Mouse (Mus musculus) hindbrain, embryonic 13.5 days (tissue): ENCODE measurements around the gene Ctsw. TPM values are rescaled to one million over a fixed set of nuclear protein-coding genes. Genes with fewer than 3 reads are reported as not detected.
A peak's percentile ranks its signal among the peaks of the same experiment; 100 is the strongest.

Experiments
- ATAC-seq: fragments of 200-750 bp; cut with Nextera tagmentation; 2 replicates; pipeline ENCODE4 v1.8.0; 2017; ENCODE audit warnings: moderate TSS enrichment; ENCODE audit not compliant: low FRiP score
- H3K27ac ChIP-seq: fragments of 300-500 bp; sonication (generic); 2 replicates; pipeline ENCODE4 v1.5.1; 2015; ENCODE audit warnings: inconsistent platforms, mild to moderate bottlenecking, moderate library complexity
- H3K27me3 ChIP-seq: fragments of 300-500 bp; sonication (generic); 2 replicates; pipeline ENCODE4 v1.6.1; 2015; ENCODE audit warnings: mild to moderate bottlenecking, inconsistent platforms
- H3K36me3 ChIP-seq: fragments of 300-500 bp; sonication (generic); 2 replicates; pipeline ENCODE4 v1.6.1; 2015; ENCODE audit warnings: mild to moderate bottlenecking, inconsistent platforms
- H3K4me1 ChIP-seq: fragments of 300-500 bp; sonication (generic); replicated peaks from 2 replicates; pipeline ENCODE4 v1.6.1; 2015; ENCODE audit warnings: inconsistent platforms
- H3K4me2 ChIP-seq: fragments of 300-500 bp; sonication (generic); 2 replicates; pipeline ENCODE4 v1.6.1; 2015; ENCODE audit warnings: inconsistent platforms, mild to moderate bottlenecking, moderate library complexity
- H3K4me3 ChIP-seq: fragments of 300-500 bp; sonication (generic); 2 replicates; pipeline ENCODE4 v1.5.1; 2015; ENCODE audit warnings: mild to moderate bottlenecking, inconsistent platforms
- H3K9ac ChIP-seq: fragments of 300-500 bp; sonication (generic); 2 replicates; pipeline ENCODE4 v1.6.1; 2015; ENCODE audit warnings: mild to moderate bottlenecking, inconsistent platforms
- H3K9me3 ChIP-seq: fragments of 300-500 bp; sonication (generic); 2 replicates; pipeline ENCODE4 v1.6.1; 2016; ENCODE audit warnings: inconsistent platforms
- WGBS: fragments of 180-500 bp; shearing (Covaris S2); methylation state at CpG from one replicate; pipeline ENCODE4 v1.1.7; 2015; 5-methylcytosine and 5-hydroxymethylcytosine counted together
- polyA plus RNA-seq: library from polyadenylated mRNA; unstranded; fragments of >200 nt; fragmentation: Nextera tagmentation; extraction: Ambion mirVana; gene quantifications from 2 replicates; pipeline ENCODE4 v1.2.1, GENCODE M21; 2015

Gene Ctsw
- polyA plus RNA-seq, 1 experiment from 2014 or later: 5.0 TPM

DNA sequence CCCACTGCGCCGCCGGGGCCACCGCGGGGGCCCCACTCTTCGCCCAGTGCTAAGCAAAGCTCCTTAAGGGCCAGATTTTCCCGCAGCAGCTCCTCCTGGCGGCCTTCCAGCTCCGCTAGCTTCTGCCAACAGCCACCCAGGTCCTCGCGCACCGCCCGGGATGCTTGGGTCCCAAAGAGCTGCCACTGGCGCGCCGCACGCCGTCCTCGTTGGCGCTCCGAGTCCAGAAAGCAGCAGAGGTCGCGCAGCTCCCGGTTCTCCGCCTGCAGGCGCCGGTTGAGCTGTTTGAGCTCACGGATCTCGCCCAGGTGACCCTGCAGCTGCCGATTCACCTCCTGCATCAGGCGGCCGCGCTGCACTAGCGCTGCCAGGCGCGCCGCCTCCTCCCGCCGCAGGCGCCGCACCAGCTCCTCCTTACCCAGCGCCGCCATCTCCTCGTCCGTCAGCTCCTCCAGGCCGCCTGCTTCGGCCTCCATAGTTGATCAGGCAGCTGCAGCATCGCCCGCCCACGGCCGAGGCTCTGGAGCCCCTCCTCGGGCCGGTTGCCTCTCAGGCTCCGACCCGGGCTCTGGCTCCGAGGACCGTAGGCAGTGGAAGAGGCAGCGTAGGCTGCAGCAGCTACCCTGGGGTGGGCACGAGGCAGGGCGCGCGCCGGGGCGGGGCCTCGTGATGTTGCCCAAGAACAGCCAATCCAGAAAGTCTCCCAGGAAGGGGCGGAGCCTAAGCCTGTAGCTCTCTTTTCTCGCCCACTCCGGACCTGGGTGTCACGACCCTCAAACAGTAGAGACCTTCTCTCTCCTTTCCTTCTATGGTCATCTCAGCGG lies 11.2 kb downstream of the Ctsw start:
- peak; percentile 88 for ATAC-seq
- Histone ChIP-seq H3K4me3 (peak overlapping the region; percentile 77), H3K27ac (peak overlapping the region; percentile 99), H3K4me1 (peaks cover 53% of the 10 kb centered on the region), H3K36me3 (peaks cover 10% of the 10 kb centered on the region), H3K9me3 (no peaks in the 10 kb centered on the region), H3K27me3 (peaks cover 11% of the 10 kb centered on the region), H3K9ac (peak overlapping the region; percentile 95), H3K4me2 (peak overlapping the region; percentile 96)
- under 1% methylated on average over 68 of the region's 70 CpGs for whole genome bisulfite sequencing

DNA sequence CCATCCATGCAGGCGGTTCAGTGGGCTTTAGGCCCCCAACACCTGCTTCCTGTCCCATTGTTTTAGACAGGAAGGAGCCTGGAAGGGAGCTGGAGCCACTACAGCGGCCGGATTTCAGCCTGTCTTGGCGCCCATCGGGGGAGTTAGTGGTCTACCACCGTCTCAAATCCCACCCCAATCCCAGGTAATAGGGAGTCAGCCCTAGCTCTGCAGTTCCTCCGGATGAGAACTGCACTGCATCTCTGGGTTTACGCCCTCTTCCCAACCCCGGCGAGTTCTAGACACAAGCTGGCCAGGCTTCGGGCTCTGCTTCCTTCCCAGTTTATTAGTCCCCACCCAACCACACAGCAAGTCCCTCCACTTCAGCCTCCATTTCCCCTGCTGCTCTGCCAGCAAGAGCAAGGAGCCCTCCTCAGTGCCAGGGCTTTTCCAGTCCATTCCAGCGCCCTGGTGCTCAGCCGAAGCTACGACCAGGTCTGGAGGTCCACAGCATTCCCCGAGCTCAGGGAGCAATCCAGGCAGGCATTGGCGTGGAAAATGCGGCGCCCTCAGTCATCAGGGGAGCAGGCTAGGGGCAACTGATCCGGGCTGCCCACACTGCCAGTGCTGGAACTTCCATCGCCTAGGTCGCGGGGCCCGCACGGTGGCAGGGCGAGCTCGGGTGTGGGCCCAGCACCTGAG lies 11.9 kb downstream of the Ctsw start:
- WGBS: 5% methylated on average over 26 of the region's 26 CpGs
- Histone ChIP-seq H3K4me1 (peaks cover 45% of the 10 kb centered on the region), H3K36me3 (peaks cover 9% of the 10 kb centered on the region)

DNA sequence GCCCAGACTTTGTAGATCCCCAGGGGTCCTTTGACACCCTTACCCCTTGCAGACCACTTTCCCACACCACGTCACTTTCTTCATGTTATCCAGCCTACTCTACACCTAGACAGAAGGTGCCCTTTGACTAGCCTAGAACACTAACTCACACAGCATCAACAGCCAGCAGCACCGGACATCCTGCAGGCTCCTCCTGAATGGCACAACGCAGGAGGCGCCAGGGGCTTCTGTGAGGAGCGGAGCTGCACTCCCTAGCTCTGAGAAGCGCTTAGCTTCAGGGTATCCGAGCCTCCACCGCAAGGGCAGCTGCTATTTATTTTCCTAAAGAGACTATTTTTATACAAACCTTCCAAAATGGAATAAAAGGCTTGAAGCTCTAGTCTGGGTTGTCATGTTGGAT lies 12.7 kb downstream of the Ctsw start:
- peak overlapping the region; percentile 77 for H3K4me3 ChIP-seq
- no peaks in the 10 kb centered on the region for H3K9me3 ChIP-seq
- H3K9ac ChIP-seq: peak overlapping the region; percentile 95
- no peak overlapping the region for H3K27ac ChIP-seq
- peaks cover 27% of the 10 kb centered on the region for H3K27me3 ChIP-seq
- H3K4me1 ChIP-seq: peaks cover 39% of the 10 kb centered on the region
- no peak for ATAC-seq
- H3K36me3 ChIP-seq: peaks cover 9% of the 10 kb centered on the region
- peak overlapping the region; percentile 96 for H3K4me2 ChIP-seq
- WGBS: 67% methylated on average over 8 of the region's 8 CpGs

More for the DNA sequence above, 11.9 kb downstream of the Ctsw start:
- H3K9ac ChIP-seq: peak overlapping the region; percentile 95
- peak overlapping the region; percentile 96 for H3K4me2 ChIP-seq
- H3K4me3 ChIP-seq: peak overlapping the region; percentile 77
- peak; percentile 9; the same call in 1 of the 2 replicates for ATAC-seq
- H3K27ac ChIP-seq: peak overlapping the region; percentile 99
- no peaks in the 10 kb centered on the region for H3K9me3 ChIP-seq
- H3K27me3 ChIP-seq: peaks cover 19% of the 10 kb centered on the region

DNA sequence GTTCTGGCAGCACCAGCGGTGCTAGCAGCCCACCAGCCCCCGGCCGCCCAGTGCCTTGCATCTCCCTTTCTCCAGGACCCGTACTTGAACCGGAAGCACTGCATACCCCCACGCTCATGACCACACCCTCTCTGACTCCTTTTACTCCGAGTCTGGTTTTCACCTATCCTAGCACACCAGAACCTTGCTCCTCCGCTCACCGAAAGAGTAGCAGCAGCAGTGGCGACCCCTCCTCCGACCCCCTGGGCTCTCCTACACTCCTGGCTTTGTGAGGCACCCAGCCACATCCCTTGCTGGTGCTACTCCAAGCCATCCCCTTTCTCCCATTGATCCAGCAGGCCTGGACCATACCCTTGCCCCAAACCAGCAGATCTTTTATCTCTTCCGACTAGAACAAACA lies 13.3 kb downstream of the Ctsw start:
- Histone ChIP-seq H3K27me3 (peaks cover 32% of the 10 kb centered on the region), H3K36me3 (peaks cover 9% of the 10 kb centered on the region), H3K27ac (no peak overlapping the region), H3K4me3 (peak overlapping the region; percentile 77), H3K4me1 (peaks cover 38% of the 10 kb centered on the region), H3K9me3 (no peaks in the 10 kb centered on the region), H3K4me2 (peak overlapping the region; percentile 96), H3K9ac (peak overlapping the region; percentile 95)
- no peak for ATAC-seq
- 84% methylated on average over 12 of the region's 12 CpGs for WGBS

DNA sequence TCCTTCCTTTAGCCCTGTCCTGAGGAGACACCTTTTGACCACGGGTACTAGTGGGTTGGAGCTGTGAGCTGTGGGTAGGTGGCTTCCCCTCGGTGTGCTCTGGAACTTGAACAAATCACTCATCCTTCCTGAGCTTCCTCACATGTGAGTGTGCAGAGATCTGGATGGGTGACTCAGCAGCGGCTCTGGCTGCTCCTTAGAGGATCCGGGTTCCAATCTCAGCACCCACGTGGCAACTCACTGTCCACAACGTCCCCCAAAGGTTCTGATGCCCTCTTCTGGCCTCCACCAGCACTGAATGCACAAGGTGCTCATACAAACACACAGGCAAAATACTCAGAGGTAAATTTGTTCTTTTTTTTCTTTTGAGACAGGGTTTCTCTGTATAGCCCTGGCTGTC lies 16.5 kb downstream of the Ctsw start:
- Histone ChIP-seq H3K27ac (no peak overlapping the region), H3K4me2 (no peak overlapping the region), H3K36me3 (peaks cover 9% of the 10 kb centered on the region), H3K4me1 (peaks cover 46% of the 10 kb centered on the region), H3K27me3 (peaks cover 54% of the 10 kb centered on the region), H3K9ac (no peak overlapping the region), H3K9me3 (no peaks in the 10 kb centered on the region), H3K4me3 (no peak overlapping the region)
- WGBS: 81% methylated on average over 6 of the region's 6 CpGs
- ATAC-seq: no peak

DNA sequence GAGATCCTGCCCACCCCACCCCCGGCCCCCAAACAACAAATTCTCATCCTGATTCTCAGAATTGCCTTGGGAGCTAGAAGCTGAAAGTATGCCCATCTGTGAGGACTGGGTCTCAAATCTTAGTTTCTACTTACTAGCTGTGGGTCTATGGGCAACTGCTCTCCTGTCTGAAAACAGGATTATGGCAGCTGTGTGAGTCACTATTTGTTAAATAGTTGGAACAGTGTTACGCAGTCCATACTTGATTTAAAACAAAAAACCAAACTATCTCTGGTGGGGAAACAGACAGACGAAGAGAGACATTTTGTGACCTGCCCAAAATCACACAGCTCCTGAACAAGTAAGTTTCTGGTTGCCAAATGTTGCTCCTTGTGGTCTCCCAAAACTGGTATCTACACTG lies 18.6 kb downstream of the Ctsw start:
- WGBS: 85% methylated on average over 3 of the region's 3 CpGs
- Histone ChIP-seq H3K27me3 (peaks cover 75% of the 10 kb centered on the region), H3K4me2 (no peak overlapping the region), H3K9ac (no peak overlapping the region), H3K9me3 (no peaks in the 10 kb centered on the region), H3K4me3 (no peak overlapping the region), H3K36me3 (peaks cover 9% of the 10 kb centered on the region), H3K27ac (no peak overlapping the region), H3K4me1 (peaks cover 25% of the 10 kb centered on the region)
- no peak for ATAC-seq

DNA sequence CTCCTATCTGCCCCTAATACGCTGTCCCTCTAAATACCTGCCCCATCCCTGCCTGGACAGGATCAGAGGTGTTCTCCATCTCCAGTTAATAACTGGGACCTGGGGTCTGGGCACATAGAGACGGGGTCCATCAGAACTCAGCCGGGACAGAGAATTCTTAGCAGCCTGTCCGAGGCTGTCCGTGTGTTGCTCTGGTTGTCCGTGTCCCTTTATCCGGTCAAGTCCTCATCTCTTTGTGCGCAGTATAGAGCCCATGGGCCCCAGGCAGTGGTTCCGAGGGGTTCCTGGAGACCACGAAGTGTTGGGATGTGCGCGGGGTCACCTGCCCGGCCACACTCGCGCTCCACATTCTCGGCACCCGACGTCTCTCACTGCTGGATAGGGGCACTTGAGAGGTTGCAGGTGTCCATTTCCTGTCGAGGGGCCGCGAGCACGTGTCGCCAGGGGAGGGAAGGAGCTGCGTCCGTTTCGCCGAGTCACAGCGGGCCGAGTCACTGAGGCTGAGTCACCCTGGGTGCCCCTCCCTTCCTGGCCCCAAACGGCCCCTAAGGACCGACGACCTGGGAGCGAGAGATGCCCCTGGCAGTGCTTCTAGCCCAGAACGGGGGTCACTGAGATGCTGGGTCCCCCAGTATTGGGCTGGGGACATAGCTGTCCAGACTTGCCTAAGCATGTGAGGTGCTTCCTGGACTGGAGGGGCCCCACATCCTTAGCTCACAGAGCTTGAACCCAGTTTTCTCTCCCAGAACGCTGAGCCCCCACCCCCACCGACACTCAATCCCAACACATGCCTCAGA lies 19.8 kb downstream of the Ctsw start:
- peaks cover 20% of the 10 kb centered on the region for H3K4me1 ChIP-seq
- peak overlapping the region; percentile 91 for H3K4me2 ChIP-seq
- no peak overlapping the region for H3K27ac ChIP-seq
- ATAC-seq: no peak
- no peaks in the 10 kb centered on the region for H3K9me3 ChIP-seq
- H3K4me3 ChIP-seq: peak overlapping the region; percentile 50
- WGBS: 6% methylated on average over 36 of the region's 36 CpGs
- H3K36me3 ChIP-seq: no peaks in the 10 kb centered on the region; the same call in 1 of the 2 replicates
- peaks cover 85% of the 10 kb centered on the region for H3K27me3 ChIP-seq
- H3K9ac ChIP-seq: no peak overlapping the region

DNA sequence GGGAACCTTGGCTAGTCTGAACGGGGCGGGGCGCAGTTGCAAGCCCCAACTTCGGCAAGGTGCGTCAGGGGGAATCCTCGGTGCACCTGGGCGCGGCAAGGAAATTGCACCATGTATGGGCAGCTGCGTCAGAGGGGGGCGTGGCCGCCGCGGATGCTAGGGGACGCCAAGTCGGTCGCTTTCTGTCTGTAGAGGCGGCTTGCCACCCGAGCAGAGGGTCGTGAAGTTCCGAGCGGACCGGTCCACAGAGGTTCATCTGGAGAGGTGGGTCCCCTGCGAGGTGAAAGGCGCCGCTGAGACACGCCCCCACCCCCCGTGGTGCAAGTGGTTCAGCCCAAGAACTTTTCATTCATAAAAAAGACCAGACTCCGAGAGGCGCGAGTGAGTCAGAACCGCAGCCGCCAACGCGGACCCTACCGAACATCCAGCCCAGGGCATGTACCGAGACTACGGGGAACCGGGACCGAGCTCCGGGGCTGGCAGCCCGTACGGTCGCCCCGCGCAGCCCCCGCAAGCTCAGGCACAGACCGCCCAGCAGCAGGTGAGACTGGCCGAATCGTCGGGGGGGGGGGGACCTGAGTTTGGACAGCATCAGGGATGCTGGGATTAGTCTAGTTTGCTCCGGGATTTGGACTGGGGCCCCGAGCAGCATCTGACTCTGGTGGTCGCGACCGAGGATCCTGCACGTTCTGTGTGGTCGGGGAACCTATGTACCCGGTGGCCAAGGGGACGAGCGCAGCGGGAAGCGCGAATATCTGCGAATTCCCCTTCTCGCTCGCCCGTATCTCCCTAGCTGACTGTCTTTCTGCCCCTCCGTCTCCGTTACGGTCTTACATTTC lies 20.6 kb downstream of the Ctsw start, which contains the start of gene Fosl1:
Gene Fosl1 (plus strand): TSS at position 33 of the 839 bp plus-strand sequence.
- Histone ChIP-seq H3K4me1 (peaks cover 20% of the 10 kb centered on the region), H3K9me3 (no peaks in the 10 kb centered on the region), H3K9ac (peak within 1 kb of the TSS; percentile 64), H3K4me2 (peak within 1 kb of the TSS; percentile 91), H3K27ac (no peak within 1 kb of the TSS), H3K27me3 (peaks cover 86% of the 10 kb centered on the region), H3K36me3 (no peaks in the 10 kb centered on the region), H3K4me3 (peak within 1 kb of the TSS; percentile 50)
- WGBS: under 1% methylated on average over 70 of the region's 70 CpGs
- ATAC-seq: peak; percentile 75

DNA sequence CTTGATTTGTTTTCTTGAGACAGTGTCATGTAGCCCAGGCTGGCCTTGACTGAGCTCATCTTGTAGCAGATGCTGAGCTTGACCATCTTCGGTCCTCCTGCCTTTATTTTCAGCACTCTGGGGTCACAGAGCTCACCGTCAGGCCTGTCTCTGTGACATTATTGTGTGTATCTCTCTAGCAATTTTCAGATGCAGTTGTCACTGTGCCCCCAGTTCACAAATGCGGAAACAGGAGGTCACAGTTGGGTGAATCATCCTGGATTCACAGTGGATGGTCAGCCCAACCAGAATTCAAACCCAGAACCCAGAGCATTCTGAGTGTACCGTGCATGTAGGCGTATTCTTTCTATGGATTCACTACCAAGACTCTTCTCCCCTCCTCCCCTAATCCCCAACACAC lies 22.6 kb downstream of the Ctsw start:
- H3K9me3 ChIP-seq: no peaks in the 10 kb centered on the region
- no peak overlapping the region for H3K27ac ChIP-seq
- no peak for ATAC-seq
- H3K36me3 ChIP-seq: no peaks in the 10 kb centered on the region
- peaks cover 75% of the 10 kb centered on the region for H3K27me3 ChIP-seq
- peaks cover 20% of the 10 kb centered on the region for H3K4me1 ChIP-seq
- H3K4me3 ChIP-seq: no peak overlapping the region
- 88% methylated on average over 5 of the region's 5 CpGs for WGBS
- no peak overlapping the region for H3K9ac ChIP-seq
- no peak overlapping the region for H3K4me2 ChIP-seq

DNA sequence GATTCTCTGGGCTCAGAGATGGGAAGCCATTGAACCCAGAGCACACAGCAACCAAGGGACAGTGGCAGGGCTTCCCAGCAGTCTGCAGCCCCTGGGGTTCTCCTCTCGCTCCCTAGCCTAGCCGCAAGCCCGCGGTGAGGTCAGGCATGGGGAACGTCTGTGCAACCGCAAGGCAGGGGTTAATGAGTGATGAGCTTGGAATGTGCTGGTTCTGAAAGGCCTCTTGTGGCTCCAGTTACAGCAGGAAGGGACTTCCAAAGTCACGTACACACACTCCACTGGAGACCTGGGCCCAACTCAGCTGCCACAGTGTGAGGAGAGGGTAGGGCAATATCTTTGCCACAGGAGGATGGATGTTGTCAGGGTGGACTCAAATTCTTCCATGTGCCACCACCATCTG lies 23.4 kb downstream of the Ctsw start:
- no peak overlapping the region for H3K9ac ChIP-seq
- H3K27ac ChIP-seq: no peak overlapping the region
- peaks cover 67% of the 10 kb centered on the region for H3K27me3 ChIP-seq
- no peak overlapping the region for H3K4me3 ChIP-seq
- WGBS: 40% methylated on average over 7 of the region's 7 CpGs
- no peaks in the 10 kb centered on the region for H3K36me3 ChIP-seq
- ATAC-seq: no peak
- H3K4me2 ChIP-seq: no peak overlapping the region
- peaks cover 20% of the 10 kb centered on the region for H3K4me1 ChIP-seq
- 0 out of 2 replicates have a peak, but pooled peaks cover 3% of the 10 kb centered on the region for H3K9me3 ChIP-seq

DNA sequence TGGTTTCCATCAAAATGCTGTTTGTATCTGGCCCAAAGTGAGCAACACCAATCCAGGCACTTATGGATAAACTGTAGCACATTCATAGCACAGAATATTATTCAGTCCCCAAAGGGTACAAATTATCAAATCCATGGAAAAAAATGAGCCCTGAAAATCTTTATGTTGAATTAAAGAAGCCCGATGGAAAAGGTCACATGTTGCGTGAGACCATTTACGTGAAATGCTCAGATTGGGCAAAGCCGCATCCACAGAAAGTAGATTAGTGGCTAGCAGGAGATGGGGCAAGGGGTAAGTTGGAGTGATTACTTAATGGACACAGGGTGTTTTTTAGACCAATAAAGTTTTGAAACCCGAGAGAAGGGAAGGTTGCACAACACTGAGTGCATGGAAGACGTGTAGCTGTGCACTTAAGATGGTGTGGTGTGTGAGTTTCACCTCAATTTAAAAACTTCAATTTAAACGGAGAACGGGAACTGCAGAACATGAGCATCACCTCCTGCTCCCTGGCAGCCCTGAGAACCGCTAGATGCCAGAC lies 23.9 kb downstream of the Ctsw start:
- Histone ChIP-seq H3K4me1 (peaks cover 20% of the 10 kb centered on the region), H3K36me3 (no peaks in the 10 kb centered on the region), H3K27me3 (peaks cover 62% of the 10 kb centered on the region), H3K4me3 (no peak overlapping the region), H3K9me3 (0 out of 2 replicates have a peak, but pooled peaks cover 3% of the 10 kb centered on the region), H3K27ac (no peak overlapping the region), H3K9ac (no peak overlapping the region), H3K4me2 (no peak overlapping the region)
- WGBS: 70% methylated on average over 9 of the region's 9 CpGs
- ATAC-seq: no peak
